Comparison of ENCODE assay signal across 25 mouse cellular contexts in the genomic region with DNA sequence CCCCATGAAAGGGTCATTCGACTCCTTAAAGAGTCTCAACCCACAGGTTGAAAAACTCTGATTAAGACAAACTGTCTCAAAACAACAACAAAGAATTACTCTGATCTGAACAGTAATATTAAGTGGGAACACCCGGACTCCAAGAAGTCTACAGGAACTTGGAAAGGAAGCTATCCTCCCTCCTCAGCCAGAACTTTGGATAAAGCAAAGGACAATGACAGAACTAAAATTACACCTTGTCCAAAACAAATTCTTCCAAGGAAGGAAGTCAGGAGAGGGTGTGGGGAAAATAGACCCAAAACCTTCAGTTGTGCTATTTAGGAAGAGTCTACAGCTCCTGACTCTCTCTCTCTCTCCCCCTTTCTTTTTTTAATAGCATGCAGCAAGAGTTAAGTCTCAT. TPM values are rescaled to one million over a fixed set of nuclear protein-coding genes. Genes with fewer than 3 reads are reported as not detected.
"Had no signal": no experiment of that assay in that cellular context is flagged by ENCODE, and none has a peak within 500 bp of the region (broad histone marks: within the 10 kb centered on the region; RNA-seq: fewer than 3 reads in every experiment).

No protein-coding gene starts in this region.

- H3K9ac ChIP-seq: liver, embryonic 13.5 days; lung, embryonic 14.5 days; midbrain, embryonic 12.5 days; midbrain, embryonic 15.5 days; neural tube, embryonic 12.5 days; neural tube, embryonic 15.5 days had no signal

- H3K27me3 ChIP-seq: liver, embryonic 13.5 days; midbrain, embryonic 12.5 days; midbrain, embryonic 15.5 days; neural tube, embryonic 12.5 days; neural tube, embryonic 15.5 days had no signal

- H3K9me3 ChIP-seq: liver, embryonic 13.5 days; midbrain, embryonic 12.5 days; midbrain, embryonic 15.5 days; neural tube, embryonic 12.5 days; neural tube, embryonic 15.5 days had no signal

- H3K27ac ChIP-seq: kidney, postnatal 0 days; left cerebral cortex, adult 2 months; liver, embryonic 13.5 days; midbrain, embryonic 12.5 days; midbrain, embryonic 15.5 days; neural tube, embryonic 12.5 days; neural tube, embryonic 15.5 days; stomach, postnatal 0 days had no signal

- DNase-seq: kidney, adult 18-20 months; layer of hippocampus, postnatal 36 days; liver, embryonic 13.5 days; lung, embryonic 14.5 days; lung, postnatal 10 days; right cerebral cortex, adult 18-20 months; right cerebral cortex, postnatal 14 days; right cerebral cortex, postnatal 4 days; thymus, adult 2 months; thymus, postnatal 14 days; thymus, postnatal 4 days had no signal

- H3K4me3 ChIP-seq: left cerebral cortex, adult 2 months; liver, embryonic 13.5 days; midbrain, embryonic 12.5 days; midbrain, embryonic 15.5 days; neural tube, embryonic 12.5 days; neural tube, embryonic 15.5 days had no signal

- ATAC-seq: midbrain, embryonic 15.5 days had no signal

- H3K4me2 ChIP-seq: liver, embryonic 13.5 days; lung, embryonic 14.5 days; midbrain, embryonic 12.5 days; midbrain, embryonic 15.5 days; neural tube, embryonic 12.5 days; neural tube, embryonic 15.5 days had no signal

- H3K4me1 ChIP-seq: midbrain, embryonic 12.5 days; midbrain, embryonic 15.5 days; neural tube, embryonic 12.5 days; neural tube, embryonic 15.5 days had no signal

RNA-seq across cellular contexts. Expression of a gene that starts 42.2 kb away (rescaled TPM):
- total RNA-seq: megakaryocyte, adult 5-6 weeks had no signal
- polyA plus RNA-seq: macrophage had no signal

RNA-seq across cellular contexts. Expression of a gene that starts 52.3 kb away (rescaled TPM):
- total RNA-seq: layer of hippocampus, adult 8-10 months; layer of hippocampus, postnatal 10 days; layer of hippocampus, postnatal 36 days; left cerebral cortex, adult 2 months; left cerebral cortex, postnatal 10 days; left cerebral cortex, postnatal 36 days; liver, adult 2 months; megakaryocyte, adult 5-6 weeks had no signal
- polyA plus RNA-seq: liver, embryonic 13.5 days; macrophage; neural tube, embryonic 12.5 days had no signal
